ENCODE assay signal across 21 mouse cellular contexts in genomic region chr13:56556701-56557100, GRCm38 (mm10). TPM values are rescaled to one million over a fixed set of nuclear protein-coding genes. Genes with fewer than 3 reads are reported as not detected.
A peak's percentile ranks its signal among the peaks of the same experiment; 100 is the strongest.
DNase-seq lines count a peak whose midpoint lies in the region; ATAC-seq lines count a peak whose summit lies in the region.
"Had no signal": no experiment of that assay in that cellular context is flagged by ENCODE, and none has a peak within 500 bp of the region (broad histone marks: within the 10 kb centered on the region; RNA-seq: fewer than 3 reads in every experiment).

No protein-coding gene starts in this region.

- no peaks in the 10 kb centered on the region for H3K27me3 ChIP-seq in kidney, embryonic 14.5 days (ENCODE audit: control insufficient read depth, insufficient read depth, low read length)
- H3K27me3 ChIP-seq: embryonic facial prominence, embryonic 13.5 days; forebrain, embryonic 13.5 days; heart, embryonic 13.5 days had no signal

- no peak for ATAC-seq in kidney, embryonic 14.5 days (ENCODE audit: low FRiP score, low TSS enrichment)
- ATAC-seq: activated CD4-positive, CD25-positive, alpha-beta regulatory T cell, adult 4 months; forebrain, embryonic 13.5 days; forebrain, embryonic 16.5 days had no signal

- H3K9ac ChIP-seq in kidney, embryonic 14.5 days (ENCODE audit: low read depth, low read length), result no peak overlapping the region
- H3K9ac ChIP-seq: embryonic facial prominence, embryonic 13.5 days; forebrain, embryonic 13.5 days; heart, embryonic 13.5 days had no signal

- H3K9me3 ChIP-seq in kidney, embryonic 14.5 days (ENCODE audit: control insufficient read depth, low read length), result no peaks in the 10 kb centered on the region
- H3K9me3 ChIP-seq: embryonic facial prominence, embryonic 10.5 days; embryonic facial prominence, embryonic 13.5 days; forebrain, embryonic 13.5 days; heart, embryonic 10.5 days; heart, embryonic 13.5 days had no signal

- no peak overlapping the region for H3K27ac ChIP-seq in kidney, embryonic 14.5 days (ENCODE audit: low read depth, low read length)
- H3K27ac ChIP-seq: embryonic facial prominence, embryonic 10.5 days; embryonic facial prominence, embryonic 13.5 days; forebrain, embryonic 13.5 days; heart, adult 2 months; heart, embryonic 10.5 days; heart, embryonic 13.5 days had no signal

- peaks cover 5% of the 10 kb centered on the region for H3K4me1 ChIP-seq in kidney, embryonic 14.5 days (ENCODE audit: control insufficient read depth, insufficient read depth, low read length)

- no peak overlapping the region for H3K4me3 ChIP-seq in kidney, embryonic 14.5 days (ENCODE audit: low read length)
- H3K4me3 ChIP-seq: embryonic facial prominence, embryonic 10.5 days; embryonic facial prominence, embryonic 13.5 days; erythroblast, embryonic 14.5 days; forebrain, embryonic 13.5 days; heart, adult 2 months; heart, embryonic 10.5 days; heart, embryonic 13.5 days had no signal

- peak; percentile 86 for DNase-seq in kidney, adult 11 months
- no peak for DNase-seq in kidney, postnatal 4 days
- DNase-seq in kidney, adult 8-10 months, result peak; percentile 78 to 87
- peak; percentile 92 for DNase-seq in kidney, adult 9 months
- peak; percentile 57 to 90 for DNase-seq in kidney, postnatal 25 days
- DNase-seq in urinary bladder, adult 18-20 months (ENCODE audit: low spot score in 2 of 2), result no peak
- DNase-seq in layer of hippocampus, adult 11-12 months (ENCODE audit: low spot score), result no peak
- DNase-seq: adrenal gland, adult 8-10 months had no signal

- 67% methylated on average over 3 of the region's 3 CpGs for WGBS in kidney, embryonic 14.5 days

- H3K4me2 ChIP-seq in kidney, embryonic 14.5 days (replicated peaks; ENCODE audit: low read depth, low read length), result no peak overlapping the region
- H3K4me2 ChIP-seq: embryonic facial prominence, embryonic 13.5 days; forebrain, embryonic 13.5 days; heart, embryonic 13.5 days had no signal

- H3K36me3 ChIP-seq in kidney, embryonic 14.5 days (ENCODE audit: control insufficient read depth, insufficient read depth, low read length), result no peaks in the 10 kb centered on the region
- H3K36me3 ChIP-seq: embryonic facial prominence, embryonic 10.5 days; embryonic facial prominence, embryonic 13.5 days; heart, embryonic 10.5 days; heart, embryonic 13.5 days had no signal

RNA-seq across cellular contexts. Expression of gene Lect2, which starts 8.4 kb away (rescaled TPM):
- polyA plus RNA-seq in kidney, embryonic 14.5 days (2014; fragmentation: Nextera tagmentation; extraction: Ambion mirVana), result 0.96 and 1.6 TPM in 2 replicates
- polyA plus RNA-seq: activated CD4-positive, CD25-positive, alpha-beta regulatory T cell, adult 4 months; cortical plate, adult 2 months; embryonic facial prominence, embryonic 10.5 days; embryonic facial prominence, embryonic 13.5 days; forebrain, embryonic 13.5 days; forebrain, embryonic 16.5 days; heart, adult 2 months; heart, embryonic 16.5 days; hindbrain, embryonic 11.5 days had no signal

RNA-seq across cellular contexts. Expression of gene Fbxl21, which starts 34.4 kb away (rescaled TPM):
- polyA plus RNA-seq in kidney, embryonic 14.5 days (2014; fragmentation: Nextera tagmentation; extraction: Ambion mirVana), result 2.9 and 3.6 TPM in 2 replicates
- polyA plus RNA-seq: erythroblast, embryonic 14.5 days had no signal

RNA-seq across cellular contexts. Expression of gene Tgfbi, which starts 52.6 kb away (rescaled TPM):
- polyA plus RNA-seq in kidney, embryonic 14.5 days (2014; fragmentation: Nextera tagmentation; extraction: Ambion mirVana), result 76.2 and 105 TPM in 2 replicates

Comparison
In these comparisons a context has a peak if more than half of its experiments do, and no peak if none do; other contexts are left out.
1. DNase-seq: peak in kidney, adult 11 months (single experiment), kidney, adult 8-10 months (2 of 2), kidney, adult 9 months (single experiment) and kidney, postnatal 25 days (2 of 2); none in kidney, postnatal 4 days (0 of 2), urinary bladder, adult 18-20 months (0 of 2) and layer of hippocampus, adult 11-12 months (single experiment).